Mouse (Mus musculus) forebrain, embryonic 16.5 days (tissue): ENCODE measurements around the gene Kcnab2. TPM values are rescaled to one million over a fixed set of nuclear protein-coding genes. Genes with fewer than 3 reads are reported as not detected.

Experiments
- ATAC-seq: fragments of 200-750 bp; cut with Nextera tagmentation; 2 replicates; pipeline ENCODE4 v1.8.0; 2017; ENCODE audit warnings: mild to moderate bottlenecking, moderate library complexity
- H3K27ac ChIP-seq: fragments of 300-500 bp; sonication (generic); 2 replicates; pipeline ENCODE4 v1.5.1; 2014; ENCODE audit warnings: low read length, control low read depth
- H3K27me3 ChIP-seq: fragments of 300-500 bp; sonication (generic); replicated peaks from 2 replicates; pipeline ENCODE4 v1.6.1; 2014; ENCODE audit warnings: low read length; ENCODE audit not compliant: control insufficient read depth, insufficient read depth
- H3K36me3 ChIP-seq: fragments of 300-500 bp; sonication (generic); 2 replicates; pipeline ENCODE4 v1.6.1; 2014; ENCODE audit not compliant: control insufficient read depth, insufficient read depth
- H3K4me1 ChIP-seq: fragments of 300-500 bp; sonication (generic); replicated peaks from 2 replicates; pipeline ENCODE4 v1.6.1; 2014; ENCODE audit warnings: low read length; ENCODE audit not compliant: control insufficient read depth, insufficient read depth
- H3K4me2 ChIP-seq: fragments of 300-500 bp; sonication (generic); 2 replicates; pipeline ENCODE4 v1.6.1; 2014; ENCODE audit warnings: mild to moderate bottlenecking, low read length, control low read depth
- H3K4me3 ChIP-seq: fragments of 300-500 bp; sonication (generic); replicated peaks from 2 replicates; pipeline ENCODE4 v1.5.1; 2014; ENCODE audit warnings: mild to moderate bottlenecking, low read length, control low read depth
- H3K9ac ChIP-seq: fragments of 300-500 bp; sonication (generic); replicated peaks from 2 replicates; pipeline ENCODE4 v1.6.1; 2014; ENCODE audit warnings: low read depth, low read length, control low read depth
- H3K9me3 ChIP-seq: fragments of 300-500 bp; sonication (generic); 2 replicates; pipeline ENCODE4 v1.6.1; 2016; ENCODE audit warnings: low read length; ENCODE audit not compliant: control insufficient read depth
- WGBS: fragments of 180-500 bp; shearing (Covaris S2); extraction: QIAGEN DNeasy Blood & Tissue Kit; methylation state at CpG from one replicate; pipeline ENCODE4 v1.1.7; 2014; 5-methylcytosine and 5-hydroxymethylcytosine counted together
- polyA plus RNA-seq: library from polyadenylated mRNA; unstranded; fragments of >200 nt; fragmentation: Nextera tagmentation; extraction: Ambion mirVana; gene quantifications from 2 replicates; pipeline ENCODE4 v1.2.1, GENCODE M21; 2015

Gene Kcnab2
- polyA plus RNA-seq, 1 experiment from 2014 or later: 19.2 TPM

- 88% methylated on average over 4 of the region's 4 CpGs for WGBS
- no peaks in the 10 kb centered on the region for H3K36me3 ChIP-seq
- no peak overlapping the region for H3K4me3 ChIP-seq
- H3K27me3 ChIP-seq: no peaks in the 10 kb centered on the region
- H3K27ac ChIP-seq: no peak overlapping the region
- no peak overlapping the region for H3K9ac ChIP-seq
- no peak for ATAC-seq
- no peaks in the 10 kb centered on the region for H3K9me3 ChIP-seq
- H3K4me1 ChIP-seq: peaks cover 7% of the 10 kb centered on the region; the same call in 1 of the 2 replicates
- no peak overlapping the region for H3K4me2 ChIP-seq
Observed at GRCm38 (mm10) chr4:152457673-152458072, 20.0 kb downstream of the Kcnab2 start.

DNA sequence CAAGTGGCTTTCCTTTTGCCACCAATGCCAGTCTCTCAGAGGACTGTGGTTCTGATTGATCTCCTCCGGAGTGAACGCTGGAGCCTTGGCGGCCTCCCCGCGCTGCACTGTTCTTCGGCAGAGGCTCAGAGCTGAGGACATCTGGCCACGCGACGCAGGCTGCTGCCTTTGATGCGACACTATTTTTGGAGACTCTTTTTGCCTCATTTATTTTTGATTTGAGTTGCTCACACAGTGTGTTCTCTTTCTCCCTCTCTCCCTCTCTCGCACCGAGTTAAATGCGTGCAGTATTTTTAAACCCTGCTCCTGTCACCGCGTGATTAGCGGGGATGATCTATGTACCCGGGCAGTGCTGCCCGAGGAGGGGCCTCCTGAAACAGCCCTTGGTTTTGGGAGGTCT lies 21.1 kb downstream of the Kcnab2 start:
- H3K36me3 ChIP-seq: no peaks in the 10 kb centered on the region
- no peak overlapping the region for H3K27ac ChIP-seq
- 78% methylated on average over 18 of the region's 18 CpGs for WGBS
- H3K4me1 ChIP-seq: peaks cover 7% of the 10 kb centered on the region; the same call in 1 of the 2 replicates
- H3K4me3 ChIP-seq: no peak overlapping the region
- no peaks in the 10 kb centered on the region for H3K27me3 ChIP-seq
- peak; percentile 55; the same call in 1 of the 2 replicates for ATAC-seq
- no peak overlapping the region for H3K9ac ChIP-seq
- H3K9me3 ChIP-seq: no peaks in the 10 kb centered on the region
- H3K4me2 ChIP-seq: no peak overlapping the region

GRCm38 (mm10) chr4:152454153-152454552 lies 23.5 kb downstream of the Kcnab2 start:
- no peak overlapping the region for H3K9ac ChIP-seq
- H3K27ac ChIP-seq: no peak overlapping the region
- no peak overlapping the region for H3K4me3 ChIP-seq
- no peaks in the 10 kb centered on the region for H3K27me3 ChIP-seq
- ATAC-seq: no peak
- peaks cover 7% of the 10 kb centered on the region; the same call in 1 of the 2 replicates for H3K4me1 ChIP-seq
- no peak overlapping the region for H3K4me2 ChIP-seq
- H3K9me3 ChIP-seq: no peaks in the 10 kb centered on the region
- 73% methylated on average over 12 of the region's 12 CpGs for WGBS
- no peaks in the 10 kb centered on the region for H3K36me3 ChIP-seq

DNA sequence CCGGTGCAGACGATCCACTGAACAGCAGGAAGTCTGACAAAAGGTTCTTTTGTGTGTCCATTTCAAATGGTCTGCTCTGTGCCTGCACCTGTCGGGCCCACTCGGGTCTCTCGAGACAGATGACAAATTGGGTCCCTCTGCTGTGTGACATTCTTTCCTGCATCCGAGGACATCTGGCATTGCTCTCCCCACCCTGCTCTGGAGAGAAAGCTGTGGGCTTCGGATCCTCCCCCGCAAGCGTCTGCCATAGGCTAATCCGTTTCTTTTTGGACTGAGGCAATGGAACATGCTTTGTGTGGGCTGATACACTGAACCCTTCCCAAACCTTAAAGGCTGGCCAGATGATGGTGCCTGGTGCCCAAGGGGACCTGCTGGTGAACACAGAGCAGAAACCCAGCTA lies 24.6 kb downstream of the Kcnab2 start:
- Histone ChIP-seq H3K36me3 (no peaks in the 10 kb centered on the region), H3K9me3 (no peaks in the 10 kb centered on the region), H3K4me3 (no peak overlapping the region), H3K27me3 (no peaks in the 10 kb centered on the region), H3K27ac (no peak overlapping the region), H3K4me2 (no peak overlapping the region), H3K4me1 (peaks cover 7% of the 10 kb centered on the region; the same call in 1 of the 2 replicates), H3K9ac (no peak overlapping the region)
- WGBS: 35% methylated on average over 10 of the region's 10 CpGs
- ATAC-seq: peak; percentile 26; the same call in 1 of the 2 replicates

DNA sequence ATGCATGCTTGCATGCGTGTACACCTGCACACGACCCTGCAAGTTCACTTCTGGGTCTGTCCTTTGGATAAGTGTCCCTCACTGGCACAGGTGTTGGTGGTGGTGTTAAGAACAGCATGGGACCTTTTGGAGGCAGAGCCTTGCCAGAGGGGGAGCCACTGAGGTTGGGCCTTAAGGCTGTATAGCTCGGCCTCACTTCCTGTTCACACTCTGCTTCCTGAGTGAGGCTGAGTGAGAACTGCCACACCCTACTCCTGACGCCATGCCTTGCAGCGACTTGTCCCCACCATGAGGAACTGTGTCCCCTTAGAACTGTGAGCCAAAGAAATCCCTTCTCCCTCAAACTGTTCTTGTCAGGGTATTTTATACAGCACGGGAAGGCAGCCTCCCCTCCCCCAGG lies 26.3 kb downstream of the Kcnab2 start:
- H3K4me1 ChIP-seq: peaks cover 7% of the 10 kb centered on the region; the same call in 1 of the 2 replicates
- ATAC-seq: no peak
- H3K36me3 ChIP-seq: no peaks in the 10 kb centered on the region
- H3K9ac ChIP-seq: no peak overlapping the region
- WGBS: 87% methylated on average over 6 of the region's 6 CpGs
- no peaks in the 10 kb centered on the region for H3K9me3 ChIP-seq
- H3K27me3 ChIP-seq: no peaks in the 10 kb centered on the region
- H3K27ac ChIP-seq: no peak overlapping the region
- no peak overlapping the region for H3K4me2 ChIP-seq
- no peak overlapping the region for H3K4me3 ChIP-seq

DNA sequence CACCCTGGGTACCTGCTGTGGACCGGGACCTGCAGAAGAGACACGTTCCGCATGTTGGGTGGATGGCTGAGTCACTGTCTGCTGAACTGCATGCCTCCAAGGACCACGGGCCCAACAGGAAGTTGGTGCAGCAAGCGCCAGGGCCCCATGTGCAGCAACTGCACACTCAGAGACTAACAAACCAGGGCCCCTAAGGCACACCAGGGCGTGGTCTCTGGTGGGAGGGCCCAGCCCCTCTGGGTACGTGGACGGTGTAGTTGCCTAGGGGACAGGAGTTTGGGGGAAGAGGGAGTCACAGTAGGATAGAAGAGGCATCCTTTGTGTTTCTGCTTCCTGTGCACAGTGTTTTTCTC lies 29.0 kb downstream of the Kcnab2 start:
- no peak overlapping the region for H3K27ac ChIP-seq
- no peak overlapping the region for H3K4me3 ChIP-seq
- H3K36me3 ChIP-seq: no peaks in the 10 kb centered on the region
- no peak for ATAC-seq
- H3K9ac ChIP-seq: no peak overlapping the region
- peaks cover 4% of the 10 kb centered on the region; the same call in 1 of the 2 replicates for H3K4me1 ChIP-seq
- no peak overlapping the region for H3K4me2 ChIP-seq
- 68% methylated on average over 8 of the region's 8 CpGs for WGBS
- H3K27me3 ChIP-seq: no peaks in the 10 kb centered on the region
- H3K9me3 ChIP-seq: no peaks in the 10 kb centered on the region

DNA sequence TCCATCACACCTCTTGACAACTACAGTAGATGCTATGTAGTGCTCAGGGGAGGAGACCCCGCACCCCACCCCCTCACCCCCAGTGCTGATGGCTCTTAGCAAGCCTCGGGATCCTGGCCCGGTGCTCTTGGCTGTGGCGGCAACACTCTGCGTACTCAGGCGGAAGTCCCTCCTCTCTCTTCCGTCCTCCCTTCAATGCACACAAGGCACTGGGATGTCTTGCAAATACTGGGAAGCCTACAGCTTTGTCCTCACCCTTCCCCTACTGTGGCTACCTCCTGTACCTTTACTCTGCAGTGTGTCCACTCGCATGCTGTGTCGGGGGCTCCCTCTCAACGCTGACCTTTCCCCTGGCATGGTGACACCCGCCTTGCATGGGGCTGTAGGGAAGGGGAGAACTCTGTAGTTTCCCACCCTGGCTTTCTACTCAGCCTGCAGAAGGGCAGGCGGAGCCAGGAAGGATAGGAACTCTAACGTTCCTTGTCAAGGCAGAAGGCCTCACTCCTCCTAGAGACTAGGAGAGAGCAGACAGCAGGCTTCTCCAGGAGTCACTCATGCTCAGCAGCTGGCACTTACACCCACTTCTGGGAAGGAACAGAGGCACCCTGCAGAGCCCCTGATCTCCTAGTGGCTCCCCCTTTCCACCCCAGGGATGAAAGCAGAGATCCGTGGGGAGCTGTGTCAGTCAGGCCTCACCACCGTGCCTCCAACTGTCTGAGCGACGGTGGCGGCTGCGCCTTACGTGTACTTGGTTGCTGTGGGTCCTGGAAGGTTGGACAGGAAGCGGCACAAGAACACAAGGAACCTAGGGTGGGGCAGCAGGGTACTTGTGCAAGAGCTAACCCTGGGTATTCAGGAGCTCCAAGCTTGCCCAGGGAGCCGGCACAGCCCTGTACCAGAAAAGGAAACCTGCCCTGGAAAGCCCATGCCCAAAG lies 29.7 kb downstream of the Kcnab2 start:
- Histone ChIP-seq H3K27ac (no peak overlapping the region), H3K4me1 (no peaks in the 10 kb centered on the region), H3K4me3 (no peak overlapping the region), H3K9ac (no peak overlapping the region), H3K27me3 (no peaks in the 10 kb centered on the region), H3K4me2 (no peak overlapping the region), H3K9me3 (no peaks in the 10 kb centered on the region), H3K36me3 (no peaks in the 10 kb centered on the region)
- no peak for ATAC-seq
- 84% methylated on average over 22 of the region's 22 CpGs for WGBS

DNA sequence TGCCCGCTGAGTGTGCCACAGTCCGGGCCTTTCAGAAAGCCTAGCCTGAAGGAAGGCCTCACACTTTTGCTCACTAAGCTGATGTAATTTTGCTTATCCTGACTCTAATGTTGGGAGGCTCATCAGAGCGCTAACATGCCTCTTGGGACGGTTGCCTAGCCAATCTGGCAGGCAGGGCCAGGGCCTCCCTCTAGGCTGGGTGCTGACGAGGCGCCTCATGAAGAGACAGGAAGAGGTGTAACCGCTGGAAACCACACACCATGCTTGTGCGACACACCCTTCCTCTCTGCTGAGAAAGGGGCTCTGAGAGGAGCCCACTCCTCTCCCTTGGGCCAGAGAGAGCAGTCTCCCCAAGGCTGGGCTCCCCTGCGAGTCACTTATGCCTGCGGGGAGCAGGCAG lies 31.5 kb downstream of the Kcnab2 start:
- Histone ChIP-seq H3K4me2 (no peak overlapping the region), H3K4me3 (no peak overlapping the region), H3K27ac (no peak overlapping the region), H3K36me3 (no peaks in the 10 kb centered on the region), H3K4me1 (no peaks in the 10 kb centered on the region), H3K27me3 (no peaks in the 10 kb centered on the region), H3K9me3 (no peaks in the 10 kb centered on the region), H3K9ac (no peak overlapping the region)
- ATAC-seq: no peak
- 81% methylated on average over 10 of the region's 10 CpGs for WGBS

DNA sequence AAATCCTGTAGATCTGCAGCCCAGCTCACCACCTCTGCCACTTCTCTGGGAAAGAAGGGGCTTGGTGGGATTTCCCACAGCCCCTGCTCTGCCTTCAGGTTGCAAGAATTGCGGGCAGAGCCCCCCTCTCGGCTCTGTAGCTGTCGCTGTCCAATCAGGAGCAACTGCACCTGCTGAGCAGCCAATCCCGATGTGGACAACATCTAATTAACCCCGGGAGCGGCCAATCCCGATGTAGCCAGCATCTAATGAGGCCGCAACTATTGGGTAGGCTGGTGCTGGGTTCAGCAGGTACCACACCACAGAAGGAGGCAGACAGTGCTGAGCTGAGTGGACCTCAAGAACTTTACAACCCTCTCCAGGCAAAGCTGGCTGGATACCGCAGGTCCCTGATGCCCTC lies 36.1 kb downstream of the Kcnab2 start:
- WGBS: 39% methylated on average over 9 of the region's 9 CpGs
- H3K27ac ChIP-seq: no peak overlapping the region
- ATAC-seq: 0 out of 2 replicates have a peak, but pooled peaks have one; percentile 31
- no peak overlapping the region for H3K4me2 ChIP-seq
- no peaks in the 10 kb centered on the region for H3K36me3 ChIP-seq
- no peaks in the 10 kb centered on the region for H3K27me3 ChIP-seq
- no peaks in the 10 kb centered on the region for H3K4me1 ChIP-seq
- H3K9ac ChIP-seq: no peak overlapping the region
- no peaks in the 10 kb centered on the region for H3K9me3 ChIP-seq
- H3K4me3 ChIP-seq: no peak overlapping the region
